Mouse (Mus musculus): Measurements from ENCODE around the gene Cpm. TPM values are rescaled to one million over a fixed set of nuclear protein-coding genes. Genes with fewer than 3 reads are reported as not detected.

Cpm gene
- total RNA-seq, 1 experiment, result 4.8 TPM

DNA sequence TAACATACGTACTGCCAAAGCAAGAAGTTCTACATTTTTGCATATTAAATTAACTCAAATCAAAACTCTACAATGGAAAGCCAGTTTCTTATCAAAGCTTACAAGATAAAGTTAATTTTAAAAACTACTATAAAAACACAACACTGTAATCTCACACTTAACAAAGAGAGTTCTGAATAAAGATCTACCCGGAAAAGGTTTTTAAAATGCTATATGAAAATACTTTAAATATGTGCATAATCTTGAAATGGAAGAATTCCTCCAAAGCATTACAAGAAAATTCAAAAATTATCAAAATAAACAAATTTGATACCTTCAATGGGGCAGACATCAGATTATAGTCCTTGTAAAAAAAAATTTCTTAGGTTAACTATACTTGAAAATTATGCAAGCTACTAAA is 79.1 kb downstream of the Cpm start:
- peak overlapping the region in 1 of 2 experiments; percentile 77; a peak in 2 of 4 replicates for H3K4me3 ChIP-seq (ENCODE audit: insufficient read depth in 1 of 2, low read depth in 1 of 2, low read length in 2 of 2, poor library complexity in 1 of 2, severe bottlenecking in 1 of 2)
- TF ChIP-seq HCFC1 (IDR thresholded peaks at IDR 0.05; ENCODE audit: borderline replicate concordance, insufficient read depth, low read length) (no peak), CHD2 (IDR thresholded peaks at IDR 0.05; ENCODE audit: low read depth, low read length) (no peak), ZNF384 (IDR thresholded peaks at IDR 0.05; ENCODE audit: low read depth, low read length) (no peak), ZC3H11A (IDR thresholded peaks at IDR 0.05; ENCODE audit: borderline replicate concordance, low read depth, low read length) (no peak), MAFK (IDR thresholded peaks at IDR 0.05; ENCODE audit: insufficient read depth, low read depth, low read length) (no peak)
- H3K4me1 ChIP-seq (ENCODE audit: control insufficient read depth in 2 of 2, insufficient read depth in 2 of 2, low read length in 2 of 2, poor library complexity in 1 of 2), result peaks cover 0 to 3% of the 10 kb centered on the region in 2 experiments; a peak in 2 of 4 replicates
- DNase-seq (ENCODE audit: low read depth, low spot score), result no peak
- peak overlapping the region; percentile 51; the same call in 1 of the 2 replicates for H3K9ac ChIP-seq (ENCODE audit: insufficient read depth, low read depth, low read length, poor library complexity, severe bottlenecking)
- no peak overlapping the region for H3K27ac ChIP-seq (ENCODE audit: insufficient read depth, low read depth, low read length, poor library complexity, severe bottlenecking)
- peaks cover 19% of the 10 kb centered on the region for H3K36me3 ChIP-seq (ENCODE audit: control insufficient read depth, insufficient read depth, low read length, poor library complexity, severe bottlenecking)
- in situ Hi-C loops (cut with MboI; ENCODE audit: low sequenced_read_pairs in 2 of 2, unreplicated experiment in 2 of 2), result no loop called here
- H3K9me3 ChIP-seq (ENCODE audit: control insufficient read depth, insufficient read depth, low read depth, low read length), result no peaks in the 10 kb centered on the region

DNA sequence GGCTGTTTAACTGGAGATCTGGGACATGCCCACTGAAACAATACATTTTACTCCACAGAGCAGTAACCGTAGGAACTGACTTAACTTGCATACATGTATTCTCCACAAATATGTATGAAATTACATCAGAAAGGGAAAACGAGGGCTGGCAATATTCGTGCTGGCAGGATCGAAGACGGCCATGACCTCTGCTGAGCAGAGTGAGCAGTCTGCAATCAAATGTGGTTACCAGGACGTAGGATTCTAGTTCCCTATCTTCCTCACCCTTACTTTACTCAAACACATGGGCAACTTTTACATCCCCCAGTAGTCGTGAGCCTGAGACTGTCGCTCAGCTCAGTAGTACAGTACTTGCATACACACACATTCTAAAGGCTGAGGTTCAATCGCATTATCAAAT is 79.6 kb downstream of the Cpm start:
- TF ChIP-seq ZC3H11A (IDR thresholded peaks at IDR 0.05; ENCODE audit: borderline replicate concordance, low read depth, low read length), result no peak
- no peak for TF ChIP-seq MAFK (IDR thresholded peaks at IDR 0.05; ENCODE audit: insufficient read depth, low read depth, low read length)
- no peak for TF ChIP-seq ZNF384 (IDR thresholded peaks at IDR 0.05; ENCODE audit: low read depth, low read length)
- no peak for TF ChIP-seq CHD2 (IDR thresholded peaks at IDR 0.05; ENCODE audit: low read depth, low read length)
- TF ChIP-seq HCFC1 (IDR thresholded peaks at IDR 0.05; ENCODE audit: borderline replicate concordance, insufficient read depth, low read length), result no peak
- H3K4me1 ChIP-seq (ENCODE audit: control insufficient read depth in 2 of 2, insufficient read depth in 2 of 2, low read length in 2 of 2, poor library complexity in 1 of 2), result peaks cover 0 to 5% of the 10 kb centered on the region in 2 experiments; a peak in 2 of 4 replicates
- H3K9me3 ChIP-seq (ENCODE audit: control insufficient read depth, insufficient read depth, low read depth, low read length), result no peaks in the 10 kb centered on the region
- H3K27ac ChIP-seq (ENCODE audit: insufficient read depth, low read depth, low read length, poor library complexity, severe bottlenecking), result no peak overlapping the region; the same call in 1 of the 2 replicates
- DNase-seq (ENCODE audit: low read depth, low spot score), result no peak
- peaks cover 17% of the 10 kb centered on the region for H3K36me3 ChIP-seq (ENCODE audit: control insufficient read depth, insufficient read depth, low read length, poor library complexity, severe bottlenecking)
- in situ Hi-C loops (cut with MboI; ENCODE audit: low sequenced_read_pairs in 2 of 2, unreplicated experiment in 2 of 2), result no loop called here
- H3K4me3 ChIP-seq (ENCODE audit: insufficient read depth in 1 of 2, low read depth in 1 of 2, low read length in 2 of 2, poor library complexity in 1 of 2, severe bottlenecking in 1 of 2), result peak overlapping the region; percentile 77 to 98
- H3K9ac ChIP-seq (ENCODE audit: insufficient read depth, low read depth, low read length, poor library complexity, severe bottlenecking), result peak overlapping the region; percentile 51

DNA sequence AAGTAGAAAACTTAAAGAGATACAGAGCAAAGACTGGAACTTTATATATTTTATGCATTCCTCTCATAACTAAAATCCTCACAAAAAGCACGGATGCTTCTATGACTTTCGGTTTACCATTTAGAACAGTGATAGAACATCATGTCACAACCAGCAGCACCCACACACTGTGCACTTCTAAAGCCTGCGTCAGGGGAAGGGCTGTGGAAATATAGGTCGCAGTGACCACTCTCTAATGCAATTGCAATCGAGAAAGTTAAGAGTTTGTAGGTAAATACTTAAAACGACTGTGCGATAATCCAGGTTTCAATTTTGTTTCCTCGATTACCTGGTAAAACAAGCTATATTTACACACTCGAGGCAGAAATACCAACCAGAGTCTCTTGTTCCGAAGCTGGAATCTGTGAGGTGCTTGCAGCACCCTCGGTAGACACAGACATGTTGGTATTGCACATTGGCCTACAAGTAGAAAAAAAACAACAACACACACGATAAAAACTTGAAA is 80.1 kb downstream of the Cpm start:
- TF ChIP-seq ZC3H11A (IDR thresholded peaks at IDR 0.05; ENCODE audit: borderline replicate concordance, low read depth, low read length), result no peak
- TF ChIP-seq CHD2 (IDR thresholded peaks at IDR 0.05; ENCODE audit: low read depth, low read length), result no peak
- TF ChIP-seq MAFK (IDR thresholded peaks at IDR 0.05; ENCODE audit: insufficient read depth, low read depth, low read length), result no peak
- TF ChIP-seq ZNF384 (IDR thresholded peaks at IDR 0.05; ENCODE audit: low read depth, low read length), result no peak
- no peak for TF ChIP-seq HCFC1 (IDR thresholded peaks at IDR 0.05; ENCODE audit: borderline replicate concordance, insufficient read depth, low read length)
- Histone ChIP-seq H3K36me3 (ENCODE audit: control insufficient read depth, insufficient read depth, low read length, poor library complexity, severe bottlenecking) (peaks cover 13% of the 10 kb centered on the region), H3K27ac (ENCODE audit: insufficient read depth, low read depth, low read length, poor library complexity, severe bottlenecking) (peak overlapping the region; percentile 98; the same call in 1 of the 2 replicates), H3K9ac (ENCODE audit: insufficient read depth, low read depth, low read length, poor library complexity, severe bottlenecking) (peak overlapping the region; percentile 99; the same call in 1 of the 2 replicates), H3K4me1 (ENCODE audit: control insufficient read depth in 2 of 2, insufficient read depth in 2 of 2, low read length in 2 of 2, poor library complexity in 1 of 2) (peaks cover 0 to 7% of the 10 kb centered on the region in 2 experiments; a peak in 2 of 4 replicates), H3K4me3 (ENCODE audit: insufficient read depth in 1 of 2, low read depth in 1 of 2, low read length in 2 of 2, poor library complexity in 1 of 2, severe bottlenecking in 1 of 2) (peak overlapping the region; percentile 77 to 98), H3K9me3 (ENCODE audit: control insufficient read depth, insufficient read depth, low read depth, low read length) (no peaks in the 10 kb centered on the region)
- no peak for DNase-seq (ENCODE audit: low read depth, low spot score)
- in situ Hi-C loops (cut with MboI; ENCODE audit: low sequenced_read_pairs in 2 of 2, unreplicated experiment in 2 of 2), result no loop called here

DNA sequence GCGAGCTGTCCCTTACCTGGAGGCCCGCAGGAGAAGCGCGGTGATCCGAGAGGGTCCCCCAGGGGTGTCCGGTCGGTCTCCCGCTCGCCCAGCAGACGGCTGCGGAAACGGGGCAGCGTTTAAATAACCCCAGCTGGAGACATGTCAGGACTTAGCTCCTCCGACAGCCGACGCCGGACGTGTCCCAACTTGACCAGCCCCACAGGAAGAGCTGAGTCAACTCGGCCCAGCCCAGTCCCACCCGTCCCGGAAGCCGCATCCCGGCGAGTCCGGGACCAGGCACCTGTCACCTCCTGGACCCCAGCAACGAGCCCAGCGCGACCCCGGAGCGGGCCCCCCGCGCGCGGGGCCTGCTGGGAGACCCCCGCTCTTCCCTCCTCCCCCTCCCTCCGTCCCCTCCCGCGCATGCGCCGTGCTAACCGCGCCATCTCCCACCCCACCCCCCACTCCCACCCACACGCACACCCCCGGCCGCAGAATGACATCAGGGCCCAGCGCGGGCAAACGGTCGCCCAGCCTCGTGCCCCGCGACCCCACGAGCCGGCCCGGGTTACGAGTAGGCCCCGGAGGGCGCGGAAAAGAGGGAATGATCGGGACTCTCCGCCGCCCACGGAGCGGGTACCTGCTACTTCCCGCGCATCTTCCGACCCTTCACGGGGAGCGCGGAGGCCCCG is 80.8 kb downstream of the Cpm start:
- Histone ChIP-seq H3K36me3 (ENCODE audit: control insufficient read depth, insufficient read depth, low read length, poor library complexity, severe bottlenecking) (peaks cover 11% of the 10 kb centered on the region), H3K9ac (ENCODE audit: insufficient read depth, low read depth, low read length, poor library complexity, severe bottlenecking) (peak overlapping the region; percentile 99), H3K4me3 (ENCODE audit: insufficient read depth in 1 of 2, low read depth in 1 of 2, low read length in 2 of 2, poor library complexity in 1 of 2, severe bottlenecking in 1 of 2) (peak overlapping the region; percentile 77 to 98), H3K4me1 (ENCODE audit: control insufficient read depth in 2 of 2, insufficient read depth in 2 of 2, low read length in 2 of 2, poor library complexity in 1 of 2) (peaks cover 0 to 7% of the 10 kb centered on the region in 2 experiments; a peak in 2 of 4 replicates), H3K27ac (ENCODE audit: insufficient read depth, low read depth, low read length, poor library complexity, severe bottlenecking) (peak overlapping the region; percentile 98), H3K9me3 (ENCODE audit: control insufficient read depth, insufficient read depth, low read depth, low read length) (no peaks in the 10 kb centered on the region)
- TF ChIP-seq ZC3H11A (IDR thresholded peaks at IDR 0.05; ENCODE audit: borderline replicate concordance, low read depth, low read length), result 0 out of 2 replicates have a peak, but pooled peaks have one; percentile 6
- TF ChIP-seq HCFC1 (IDR thresholded peaks at IDR 0.05; ENCODE audit: borderline replicate concordance, insufficient read depth, low read length), result no peak
- TF ChIP-seq ZNF384 (IDR thresholded peaks at IDR 0.05; ENCODE audit: low read depth, low read length), result no peak
- TF ChIP-seq MAFK (IDR thresholded peaks at IDR 0.05; ENCODE audit: insufficient read depth, low read depth, low read length), result peak; percentile 65; the same call in 1 of the 2 replicates
- TF ChIP-seq CHD2 (IDR thresholded peaks at IDR 0.05; ENCODE audit: low read depth, low read length), result no peak
- in situ Hi-C loops (cut with MboI; ENCODE audit: low sequenced_read_pairs in 2 of 2, unreplicated experiment in 2 of 2), result no loop called here
- peak; percentile 69 for DNase-seq (ENCODE audit: low read depth, low spot score)
